Mouse (Mus musculus) heart, adult 9 months (tissue): ENCODE results near the gene Klra6.
"Not testable (repeated sequence)": the region's sequence is repeated elsewhere in the genome, so short reads cannot be mapped to it uniquely, and the experiment has no call there.

Source experiments
- DNase-seq, 2 experiments: peaks; one replicate each; pipeline ENCODE4 v3.0.0; 2022; ENCODE audit warnings: low spot score in 2 of 2

Klra6 gene

GRCm38 (mm10) chr6:130026854-130027253 lies at the start of gene Klra6:
Gene Klra6 (minus strand): TSS chr6:130026954.
- no peak for DNase-seq

GRCm38 (mm10) chr6:130067171-130067570 lies 40.4 kb upstream of the Klra6 start, which contains the start of gene Klra4:
Gene Klra4 (minus strand): TSS chr6:130067271.
- DNase-seq: not testable (repeated sequence)

- no peak for DNase-seq
Observed at GRCm38 (mm10) chr6:130065196-130065595, 38.4 kb upstream of the Klra6 start.

GRCm38 (mm10) chr6:130035146-130035545 lies 8.4 kb upstream of the Klra6 start:
- not testable (repeated sequence) for DNase-seq

- DNase-seq: peak; percentile 0 to 45
Observed at GRCm38 (mm10) chr6:130031493-130032089, 4.8 kb upstream of the Klra6 start.
